Mouse (Mus musculus): ENCODE results near the gene Olfr102. TPM values are rescaled to one million over a fixed set of nuclear protein-coding genes. Genes with fewer than 3 reads are reported as not detected.

Olfr102 gene
- polyA plus RNA-seq, 1 experiment from 2014 or later: not detected

DNA sequence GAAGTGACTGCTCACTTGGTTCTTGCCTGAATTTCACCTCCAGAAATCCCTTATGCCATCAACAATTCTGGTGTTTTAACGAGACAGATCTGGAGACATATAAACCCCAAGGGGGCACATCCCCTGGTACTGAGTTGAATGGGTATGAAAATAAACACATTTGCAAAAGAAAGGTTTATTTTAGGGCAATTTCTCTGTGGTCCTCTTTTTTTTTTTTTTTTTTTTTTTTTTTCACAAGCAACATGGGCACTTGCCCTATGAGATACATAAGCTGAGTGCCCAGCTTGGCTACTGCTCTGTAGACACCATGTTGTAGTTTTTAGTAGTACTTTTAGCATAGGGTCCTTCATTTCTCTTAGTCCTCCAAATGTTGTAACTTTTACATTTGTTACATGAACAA is 33.5 kb downstream of the Olfr102 start, which contains the start of gene Olfr99:
Gene Olfr99, minus strand, starts transcription at position 101 of the 400 bp plus-strand sequence.
- Histone ChIP-seq H3K27ac (ENCODE audit: low read depth, low read length) (no peak within 1 kb of the TSS), H3K9ac (ENCODE audit: low read depth, low read length) (no peak within 1 kb of the TSS), H3K4me3 (ENCODE audit: low read depth, low read length) (no peak within 1 kb of the TSS), H3K36me3 (ENCODE audit: control insufficient read depth, insufficient read depth) (no peaks in the 10 kb centered on the region), H3K27me3 (replicated peaks; ENCODE audit: control insufficient read depth, insufficient read depth, low read length) (no peaks in the 10 kb centered on the region), H3K4me1 (replicated peaks; ENCODE audit: control insufficient read depth, insufficient read depth, low read length) (no peaks in the 10 kb centered on the region), H3K9me3 (ENCODE audit: control insufficient read depth) (no peaks in the 10 kb centered on the region), H3K4me2 (replicated peaks; ENCODE audit: low read depth) (no peak within 1 kb of the TSS)
- no peak for ATAC-seq
- 83% methylated on average over 1 of the region's 1 CpGs for WGBS
- TF ChIP-seq CTCF (IDR thresholded peaks at IDR 0.05; ENCODE audit: low read depth): no peak

DNA sequence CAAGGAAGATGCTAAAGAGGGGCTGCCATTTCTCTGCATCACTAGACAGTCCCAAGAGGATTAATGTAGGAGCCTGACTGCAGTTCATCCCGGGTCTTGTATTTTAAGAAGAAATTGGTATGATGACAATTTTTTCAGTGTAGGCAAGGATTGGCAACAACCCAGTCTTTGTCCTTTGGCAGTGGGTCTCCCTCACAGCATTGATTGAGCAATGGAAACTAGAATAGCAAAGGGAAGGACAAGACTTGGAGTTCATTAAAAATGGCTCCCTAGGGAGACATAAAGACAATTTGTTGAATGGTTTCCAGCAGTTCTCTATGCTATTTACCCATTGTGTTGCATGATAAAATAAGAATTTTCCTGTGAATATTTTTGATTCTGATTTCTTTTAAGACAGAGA is 36.5 kb downstream of the Olfr102 start:
- TF ChIP-seq CTCF (IDR thresholded peaks at IDR 0.05; ENCODE audit: low read depth): no peak
- Histone ChIP-seq H3K9ac (ENCODE audit: low read depth, low read length) (no peak overlapping the region), H3K4me2 (replicated peaks; ENCODE audit: low read depth) (no peak overlapping the region), H3K4me1 (replicated peaks; ENCODE audit: control insufficient read depth, insufficient read depth, low read length) (no peaks in the 10 kb centered on the region), H3K27me3 (replicated peaks; ENCODE audit: control insufficient read depth, insufficient read depth, low read length) (no peaks in the 10 kb centered on the region), H3K4me3 (ENCODE audit: low read depth, low read length) (no peak overlapping the region), H3K36me3 (ENCODE audit: control insufficient read depth, insufficient read depth) (no peaks in the 10 kb centered on the region), H3K27ac (ENCODE audit: low read depth, low read length) (no peak overlapping the region), H3K9me3 (ENCODE audit: control insufficient read depth) (no peaks in the 10 kb centered on the region)
- ATAC-seq: no peak
- WGBS: 92% methylated on average over 1 of the region's 1 CpGs

DNA sequence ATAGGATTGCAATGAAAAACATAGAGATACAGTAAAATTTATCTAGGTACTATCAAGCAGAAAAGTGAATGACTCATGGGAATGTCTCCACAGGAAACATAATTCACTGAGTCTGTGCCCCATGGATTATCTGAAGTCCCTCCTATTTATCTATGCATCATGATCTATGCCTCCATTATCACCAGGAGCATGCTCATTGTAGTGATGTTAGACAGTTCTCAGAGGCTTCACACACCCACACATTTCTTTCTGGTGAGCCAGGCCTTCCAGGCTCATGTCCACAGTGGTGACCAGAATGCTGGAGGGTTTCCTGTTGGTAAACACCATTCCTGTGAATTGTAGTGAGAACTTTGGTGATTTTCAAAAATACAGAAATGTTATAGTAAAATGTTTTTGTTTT is 40.3 kb downstream of the Olfr102 start:
- Histone ChIP-seq H3K9me3 (ENCODE audit: control insufficient read depth) (no peaks in the 10 kb centered on the region), H3K9ac (ENCODE audit: low read depth, low read length) (no peak overlapping the region), H3K27ac (ENCODE audit: low read depth, low read length) (no peak overlapping the region), H3K36me3 (ENCODE audit: control insufficient read depth, insufficient read depth) (no peaks in the 10 kb centered on the region), H3K4me3 (ENCODE audit: low read depth, low read length) (no peak overlapping the region), H3K4me1 (replicated peaks; ENCODE audit: control insufficient read depth, insufficient read depth, low read length) (no peaks in the 10 kb centered on the region), H3K27me3 (replicated peaks; ENCODE audit: control insufficient read depth, insufficient read depth, low read length) (no peaks in the 10 kb centered on the region), H3K4me2 (replicated peaks; ENCODE audit: low read depth) (no peak overlapping the region)
- no peak for ATAC-seq
- no peak for TF ChIP-seq CTCF (IDR thresholded peaks at IDR 0.05; ENCODE audit: low read depth)

DNA sequence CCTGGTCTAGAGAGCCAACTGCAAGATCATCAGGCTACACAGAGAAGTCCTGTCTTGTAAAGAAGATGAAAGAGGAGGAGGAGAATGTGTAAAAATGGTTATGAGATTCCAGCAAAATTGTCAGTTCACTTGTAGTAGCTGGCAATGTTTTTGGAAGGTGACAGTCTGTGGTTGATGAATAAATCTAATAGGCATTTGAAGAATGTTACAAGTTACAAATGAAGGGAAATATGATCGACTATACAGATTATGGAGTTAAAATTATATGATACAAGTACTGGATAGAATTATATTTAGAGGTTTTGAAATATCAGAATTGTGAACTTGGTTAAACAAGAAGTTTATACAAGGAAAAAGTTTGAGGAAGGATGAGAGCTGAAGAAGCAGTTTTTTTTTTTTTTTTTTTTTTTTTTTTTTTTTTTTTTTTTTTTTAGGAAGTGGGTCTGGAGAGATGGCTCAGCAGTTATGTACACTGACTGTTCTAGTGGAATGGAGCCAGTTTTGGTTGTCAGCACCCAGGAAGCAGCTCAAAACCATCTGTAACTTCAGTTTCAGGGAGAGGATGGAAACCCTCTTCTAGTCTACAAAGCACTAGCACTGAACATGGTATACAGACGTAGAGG is 41.1 kb downstream of the Olfr102 start:
- no peak for ATAC-seq
- Histone ChIP-seq H3K4me2 (replicated peaks; ENCODE audit: low read depth) (no peak overlapping the region), H3K9me3 (ENCODE audit: control insufficient read depth) (no peaks in the 10 kb centered on the region), H3K36me3 (ENCODE audit: control insufficient read depth, insufficient read depth) (no peaks in the 10 kb centered on the region), H3K27me3 (replicated peaks; ENCODE audit: control insufficient read depth, insufficient read depth, low read length) (no peaks in the 10 kb centered on the region), H3K4me1 (replicated peaks; ENCODE audit: control insufficient read depth, insufficient read depth, low read length) (no peaks in the 10 kb centered on the region), H3K9ac (ENCODE audit: low read depth, low read length) (no peak overlapping the region), H3K4me3 (ENCODE audit: low read depth, low read length) (no peak overlapping the region), H3K27ac (ENCODE audit: low read depth, low read length) (no peak overlapping the region)
- WGBS: 77% methylated on average over 2 of the region's 2 CpGs
- no peak for TF ChIP-seq CTCF (IDR thresholded peaks at IDR 0.05; ENCODE audit: low read depth)

DNA sequence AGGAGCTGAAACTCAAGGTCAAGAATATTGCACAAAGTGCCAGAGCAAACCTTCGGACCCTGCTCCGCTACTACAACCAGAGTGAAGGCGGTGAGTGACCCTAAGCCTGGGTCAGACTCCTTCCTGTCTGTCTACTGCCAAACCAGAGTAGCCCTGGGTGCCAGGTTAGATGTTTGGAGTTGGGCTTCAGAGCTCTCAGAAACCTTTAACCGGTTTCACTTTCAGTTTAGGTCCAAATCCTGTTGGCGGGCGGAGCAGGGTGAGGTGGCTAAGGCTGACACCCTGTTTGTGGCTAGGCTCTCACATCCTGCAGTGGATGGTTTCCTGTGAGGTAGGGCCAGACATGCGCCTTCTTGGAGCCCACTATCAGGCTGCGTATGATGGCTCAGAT is 46.2 kb downstream of the Olfr102 start:
- no peak for TF ChIP-seq CTCF (IDR thresholded peaks at IDR 0.05; ENCODE audit: low read depth)
- peak overlapping the region; percentile 48; the same call in 1 of the 2 replicates for H3K9ac ChIP-seq (ENCODE audit: low read depth, low read length)
- 39% methylated on average over 8 of the region's 8 CpGs for WGBS
- H3K4me2 ChIP-seq (replicated peaks; ENCODE audit: low read depth): peak overlapping the region; percentile 97
- no peak overlapping the region for H3K27ac ChIP-seq (ENCODE audit: low read depth, low read length)
- H3K4me3 ChIP-seq (ENCODE audit: low read depth, low read length): peak overlapping the region; percentile 74
- peak; percentile 62 for ATAC-seq
- H3K27me3 ChIP-seq (replicated peaks; ENCODE audit: control insufficient read depth, insufficient read depth, low read length): no peaks in the 10 kb centered on the region
- H3K4me1 ChIP-seq (replicated peaks; ENCODE audit: control insufficient read depth, insufficient read depth, low read length): no peaks in the 10 kb centered on the region
- no peaks in the 10 kb centered on the region for H3K9me3 ChIP-seq (ENCODE audit: control insufficient read depth)
- no peaks in the 10 kb centered on the region for H3K36me3 ChIP-seq (ENCODE audit: control insufficient read depth, insufficient read depth)

DNA sequence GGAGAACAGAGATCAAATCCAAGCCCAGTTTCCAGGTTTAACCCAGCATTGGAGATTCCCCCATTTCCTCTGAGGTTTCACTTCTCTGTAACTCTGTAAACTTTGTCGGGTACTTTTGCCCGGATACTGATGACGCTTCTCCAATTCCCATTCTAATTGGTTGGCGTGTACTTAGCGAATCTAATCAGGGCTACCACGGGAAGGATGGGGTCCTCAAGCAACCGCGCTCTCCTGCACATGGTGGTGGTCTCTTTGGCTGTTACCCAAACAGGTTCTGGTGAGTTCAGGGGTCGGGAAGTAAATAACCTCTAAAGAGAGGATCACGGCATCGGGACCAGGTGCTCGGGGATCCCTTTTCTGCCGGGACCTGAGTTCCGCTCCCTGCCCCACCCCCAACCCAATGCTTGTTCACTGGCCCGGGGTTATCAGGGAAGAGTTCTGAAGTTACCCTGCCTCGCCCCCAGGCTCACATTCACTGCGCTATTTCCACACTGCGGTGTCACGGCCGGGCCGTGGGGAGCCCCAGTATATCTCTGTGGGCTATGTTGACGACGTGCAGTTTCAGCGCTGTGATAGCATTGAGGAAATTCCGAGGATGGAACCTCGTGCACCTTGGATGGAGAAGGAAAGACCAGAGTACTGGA is 46.7 kb downstream of the Olfr102 start, which contains the start of gene H2-M3:
Gene H2-M3, plus strand, starts transcription at position 163 of the 644 bp plus-strand sequence.
- no peak for TF ChIP-seq CTCF (IDR thresholded peaks at IDR 0.05; ENCODE audit: low read depth)

More for the DNA sequence above, 46.7 kb downstream of the Olfr102 start, which contains the start of gene H2-M3:
- H3K27ac ChIP-seq (ENCODE audit: low read depth, low read length): no peak within 1 kb of the TSS
- peak within 1 kb of the TSS; percentile 97 for H3K4me2 ChIP-seq (replicated peaks; ENCODE audit: low read depth)
- peak; percentile 92 for ATAC-seq
- no peaks in the 10 kb centered on the region for H3K36me3 ChIP-seq (ENCODE audit: control insufficient read depth, insufficient read depth)
- H3K4me3 ChIP-seq (ENCODE audit: low read depth, low read length): peak within 1 kb of the TSS; percentile 74
- peak within 1 kb of the TSS; percentile 48 for H3K9ac ChIP-seq (ENCODE audit: low read depth, low read length)
- no peaks in the 10 kb centered on the region for H3K4me1 ChIP-seq (replicated peaks; ENCODE audit: control insufficient read depth, insufficient read depth, low read length)
- 1% methylated on average over 26 of the region's 26 CpGs for WGBS
- H3K9me3 ChIP-seq (ENCODE audit: control insufficient read depth): no peaks in the 10 kb centered on the region
- H3K27me3 ChIP-seq (replicated peaks; ENCODE audit: control insufficient read depth, insufficient read depth, low read length): no peaks in the 10 kb centered on the region
